Mouse (Mus musculus) macrophage (primary cell): Measurements from ENCODE around the gene Ces2b. TPM values are rescaled to one million over a fixed set of nuclear protein-coding genes. Genes with fewer than 3 reads are reported as not detected.

Source experiments
- H3K27ac ChIP-seq: fragments of 350-480 bp; formaldehyde crosslinking; 2 replicates; pipeline ENCODE4 v1.9.0; 2021
- H3K36me3 ChIP-seq: fragments of 350-480 bp; formaldehyde crosslinking; 2 replicates; pipeline ENCODE4 v1.9.0; 2021; ENCODE audit errors: inconsistent target
- H3K4me3 ChIP-seq: fragments of 350-480 bp; formaldehyde crosslinking; 2 replicates; pipeline ENCODE4 v1.9.0; 2021; ENCODE audit errors: inconsistent target
- H3K79me2 ChIP-seq: fragments of 350-480 bp; formaldehyde crosslinking; 2 replicates; pipeline ENCODE4 v1.9.0; 2021; ENCODE audit errors: inconsistent target
- WGBS: methylation state at CpG from one replicate; pipeline ENCODE4 v1.1.7; 2026; ENCODE audit warnings: inconsistent platforms; ENCODE audit not compliant: missing documents; 5-methylcytosine and 5-hydroxymethylcytosine counted together
- polyA plus RNA-seq: library from polyadenylated mRNA; stranded (reverse); fragments of 250-400 nt; gene quantifications from 3 replicates; pipeline ENCODE4 v1.2.4, GENCODE M21; 2018; ENCODE audit warnings: inconsistent platforms
- total RNA-seq, 78 experiments: library from RNA; depleted of rRNA; stranded (reverse); fragments of 250-400 nt; gene quantifications; 1 replicate in 9 of 78; 2 replicates in 24 of 78; 3 replicates in 43 of 78; 4 replicates in 2 of 78; pipeline ENCODE4 v1.2.4; 2018; ENCODE audit warnings: inconsistent platforms in 56 of 78

Gene Ces2b
- total RNA-seq (2018; cell fraction: chromatin; rRNA removed) = not detected
- not detected for total RNA-seq (2018; cell fraction: cytosol; rRNA removed)
- total RNA-seq (2018; cell fraction: nucleus; rRNA removed) = not detected
- polyA plus RNA-seq = not detected in 3 replicates

GRCm38 (mm10) chr8:104831440-104831839, at the start of gene Ces2b:
Ces2b (plus strand) TSS chr8:104831572.
- no peak within 1 kb of the TSS for H3K4me3 ChIP-seq
- 38% methylated on average over 5 of the region's 5 CpGs for WGBS
- no peaks in the 10 kb centered on the region for H3K79me2 ChIP-seq
- no peak within 1 kb of the TSS for H3K27ac ChIP-seq
- no peaks in the 10 kb centered on the region for H3K36me3 ChIP-seq

DNA sequence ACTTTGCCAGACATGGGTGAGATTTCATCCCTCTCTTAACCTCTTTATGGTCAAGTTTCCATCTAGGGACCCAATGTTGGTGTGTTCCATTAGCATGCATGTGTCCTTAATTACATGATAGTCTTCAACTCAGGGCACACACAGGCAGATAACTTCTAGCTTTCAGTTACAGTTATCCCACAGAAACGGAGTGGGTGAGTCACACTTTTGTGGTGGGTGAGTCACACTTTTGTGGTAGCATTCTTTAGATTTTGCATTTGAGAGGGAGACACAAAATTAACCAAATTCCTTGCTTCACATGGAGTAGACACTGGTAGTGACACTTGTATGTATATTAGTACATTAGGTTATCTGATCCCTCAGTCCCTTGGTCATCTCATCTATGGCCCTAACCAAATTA, 44.3 kb upstream of the Ces2b start:
- H3K36me3 ChIP-seq = no peaks in the 10 kb centered on the region
- H3K79me2 ChIP-seq = no peaks in the 10 kb centered on the region
- WGBS = 11% methylated on average over 1 of the region's 1 CpGs
- H3K27ac ChIP-seq = no peak overlapping the region
- no peak overlapping the region for H3K4me3 ChIP-seq

DNA sequence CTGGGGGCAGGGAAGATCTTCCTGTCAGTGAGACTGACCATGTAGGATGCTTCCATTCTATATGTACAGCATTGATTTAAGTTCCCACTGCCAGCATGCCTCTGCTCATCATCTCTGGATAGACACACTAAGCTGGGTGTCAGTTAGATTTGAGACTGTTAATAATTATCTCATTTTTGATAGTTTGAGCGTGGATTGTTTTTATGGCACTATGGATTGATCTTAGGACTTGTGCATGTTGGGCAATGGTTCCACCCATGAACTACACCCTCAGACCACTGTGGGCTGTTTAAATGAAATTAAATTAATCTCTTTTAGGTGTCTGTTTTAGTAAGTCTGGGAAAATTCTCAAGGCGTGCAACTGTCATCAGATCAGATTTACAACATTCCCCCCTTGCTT, 42.4 kb upstream of the Ces2b start:
- Histone ChIP-seq H3K4me3 (no peak overlapping the region), H3K36me3 (no peaks in the 10 kb centered on the region), H3K79me2 (no peaks in the 10 kb centered on the region), H3K27ac (no peak overlapping the region)
- WGBS = 96% methylated on average over 2 of the region's 2 CpGs

- WGBS = 40% methylated on average over 3 of the region's 3 CpGs
- no peak overlapping the region for H3K27ac ChIP-seq
- no peaks in the 10 kb centered on the region for H3K79me2 ChIP-seq
- no peak overlapping the region for H3K4me3 ChIP-seq
- H3K36me3 ChIP-seq = no peaks in the 10 kb centered on the region
These were observed 41.3 kb upstream of the Ces2b start for GRCm38 (mm10) chr8:104789886-104790680.

- Histone ChIP-seq H3K36me3 (no peaks in the 10 kb centered on the region), H3K79me2 (no peaks in the 10 kb centered on the region), H3K4me3 (no peak overlapping the region), H3K27ac (no peak overlapping the region)
- WGBS = 60% methylated on average over 1 of the region's 1 CpGs
These were observed 32.0 kb upstream of the Ces2b start for GRCm38 (mm10) chr8:104799385-104799784.

- WGBS = 84% methylated on average over 2 of the region's 2 CpGs
- no peaks in the 10 kb centered on the region for H3K79me2 ChIP-seq
- H3K4me3 ChIP-seq = no peak overlapping the region
- no peaks in the 10 kb centered on the region for H3K36me3 ChIP-seq
- H3K27ac ChIP-seq = no peak overlapping the region
These were observed 25.2 kb upstream of the Ces2b start for GRCm38 (mm10) chr8:104806127-104806526.

- Histone ChIP-seq H3K79me2 (no peaks in the 10 kb centered on the region), H3K36me3 (no peaks in the 10 kb centered on the region), H3K4me3 (no peak overlapping the region), H3K27ac (no peak overlapping the region)
- WGBS = 73% methylated on average over 7 of the region's 7 CpGs
These were observed 22.6 kb upstream of the Ces2b start for GRCm38 (mm10) chr8:104808542-104809413.

DNA sequence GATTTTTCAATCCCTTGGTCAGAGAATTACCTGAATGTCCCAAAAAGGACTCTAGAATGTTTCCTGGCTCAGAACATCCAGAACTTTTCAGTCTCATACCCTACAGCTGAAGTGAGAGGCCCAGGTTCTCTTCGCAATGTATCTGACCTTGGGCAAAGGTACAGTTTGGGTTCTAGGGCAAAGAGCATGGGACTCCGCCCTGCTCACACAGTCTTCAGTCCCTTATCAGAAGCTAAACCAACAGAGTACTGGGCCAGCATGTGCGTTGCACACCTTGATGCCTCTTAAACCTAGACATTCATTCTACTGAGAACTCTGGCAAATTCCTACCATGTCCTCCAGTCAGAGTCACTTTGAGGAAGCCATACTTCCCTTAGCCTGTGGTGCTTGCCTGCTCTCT, 21.9 kb upstream of the Ces2b start:
- Histone ChIP-seq H3K36me3 (no peaks in the 10 kb centered on the region), H3K79me2 (no peaks in the 10 kb centered on the region), H3K27ac (no peak overlapping the region), H3K4me3 (no peak overlapping the region)
- WGBS = 91% methylated on average over 3 of the region's 3 CpGs

GRCm38 (mm10) chr8:104826912-104827311, 4.5 kb upstream of the Ces2b start:
- no peaks in the 10 kb centered on the region for H3K79me2 ChIP-seq
- H3K27ac ChIP-seq = no peak overlapping the region
- H3K36me3 ChIP-seq = no peaks in the 10 kb centered on the region
- 14% methylated on average over 1 of the region's 1 CpGs for WGBS
- no peak overlapping the region for H3K4me3 ChIP-seq

DNA sequence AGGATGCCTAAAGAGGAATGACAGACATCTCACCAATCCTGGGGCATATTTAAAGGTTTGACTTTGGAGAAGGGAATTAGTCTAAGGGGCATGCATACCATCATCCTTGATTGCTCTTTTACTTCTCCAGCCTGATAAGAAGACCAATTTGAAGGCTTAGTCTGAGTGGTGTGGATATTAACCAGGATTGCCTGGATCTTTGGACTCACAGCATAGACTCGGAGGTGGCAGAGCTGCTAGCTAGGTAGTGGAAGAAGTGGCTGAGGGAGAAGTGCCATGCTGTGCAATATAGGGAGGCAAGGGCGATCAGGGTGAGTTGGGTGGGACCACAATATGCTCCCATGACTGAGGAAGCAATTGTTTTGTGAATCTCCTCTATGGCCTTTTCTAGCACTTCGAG, 3.2 kb upstream of the Ces2b start:
- WGBS = 88% methylated on average over 3 of the region's 3 CpGs
- no peak overlapping the region for H3K27ac ChIP-seq
- no peaks in the 10 kb centered on the region for H3K36me3 ChIP-seq
- H3K4me3 ChIP-seq = no peak overlapping the region
- no peaks in the 10 kb centered on the region for H3K79me2 ChIP-seq

- WGBS = 84% methylated on average over 3 of the region's 3 CpGs
- Histone ChIP-seq H3K27ac (no peak overlapping the region), H3K4me3 (no peak overlapping the region), H3K79me2 (no peaks in the 10 kb centered on the region), H3K36me3 (no peaks in the 10 kb centered on the region)
These were observed 10.1 kb downstream of the Ces2b start for GRCm38 (mm10) chr8:104841360-104842078.

- no peaks in the 10 kb centered on the region for H3K79me2 ChIP-seq
- H3K4me3 ChIP-seq = no peak within 1 kb of the TSS
- no peaks in the 10 kb centered on the region for H3K36me3 ChIP-seq
- WGBS = 74% methylated on average over 3 of the region's 3 CpGs
- no peak within 1 kb of the TSS for H3K27ac ChIP-seq
These were observed 15.5 kb downstream of the Ces2b start, which contains the start of gene Ces2c for GRCm38 (mm10) chr8:104846831-104847230. Ces2c (plus strand) TSS chr8:104847068.

DNA sequence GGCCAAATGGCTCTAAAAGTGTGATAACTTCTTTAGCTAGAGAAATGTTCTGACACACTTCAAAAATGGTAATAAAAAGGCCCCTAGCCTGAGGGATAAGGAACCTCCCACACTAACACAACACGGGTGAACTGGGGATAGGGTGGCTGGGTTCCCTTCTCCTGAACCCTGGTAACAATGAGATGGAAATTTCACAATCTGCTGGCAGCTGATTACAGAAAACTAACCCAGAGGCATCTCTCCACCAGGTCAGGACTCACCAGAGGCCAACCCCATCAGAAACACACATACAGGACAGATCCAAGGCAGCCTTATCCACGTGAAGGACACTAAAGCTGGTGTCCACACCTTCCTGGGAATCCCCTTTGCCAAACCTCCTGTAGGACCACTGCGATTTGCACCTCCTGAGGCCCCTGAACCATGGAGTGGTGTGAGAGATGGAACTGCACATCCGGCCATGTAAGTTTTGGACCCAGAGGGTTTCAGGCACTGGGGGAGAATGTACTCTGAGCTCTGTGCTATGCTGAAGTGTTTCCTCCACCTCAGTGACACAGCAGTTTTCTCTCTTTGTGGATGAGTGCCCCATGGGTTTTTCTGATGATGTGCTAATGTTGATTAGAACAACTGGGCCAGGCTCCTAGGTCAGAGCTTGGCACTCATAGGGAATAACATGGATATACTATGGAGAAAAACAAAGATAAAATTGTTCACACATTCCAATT, 16.5 kb downstream of the Ces2b start:
- Histone ChIP-seq H3K27ac (no peak overlapping the region), H3K36me3 (no peaks in the 10 kb centered on the region), H3K79me2 (no peaks in the 10 kb centered on the region), H3K4me3 (no peak overlapping the region)
- WGBS = 38% methylated on average over 4 of the region's 4 CpGs
